Mouse (Mus musculus): ENCODE data around the gene Ghdc. TPM values are rescaled to one million over a fixed set of nuclear protein-coding genes. Genes with fewer than 3 reads are reported as not detected.
A peak's percentile ranks its signal among the peaks of the same experiment; 100 is the strongest.
"Not testable (repeated sequence)": the region's sequence is repeated elsewhere in the genome, so short reads cannot be mapped to it uniquely, and the experiment has no call there.

The Ghdc gene
- total RNA-seq (2015; ENCODE audit: low replicate concordance) (1.5 and 1.7 TPM in 2 replicates), total RNA-seq (2017; ENCODE audit: low replicate concordance) (1.4 and 2.3 TPM in 2 replicates)

DNA sequence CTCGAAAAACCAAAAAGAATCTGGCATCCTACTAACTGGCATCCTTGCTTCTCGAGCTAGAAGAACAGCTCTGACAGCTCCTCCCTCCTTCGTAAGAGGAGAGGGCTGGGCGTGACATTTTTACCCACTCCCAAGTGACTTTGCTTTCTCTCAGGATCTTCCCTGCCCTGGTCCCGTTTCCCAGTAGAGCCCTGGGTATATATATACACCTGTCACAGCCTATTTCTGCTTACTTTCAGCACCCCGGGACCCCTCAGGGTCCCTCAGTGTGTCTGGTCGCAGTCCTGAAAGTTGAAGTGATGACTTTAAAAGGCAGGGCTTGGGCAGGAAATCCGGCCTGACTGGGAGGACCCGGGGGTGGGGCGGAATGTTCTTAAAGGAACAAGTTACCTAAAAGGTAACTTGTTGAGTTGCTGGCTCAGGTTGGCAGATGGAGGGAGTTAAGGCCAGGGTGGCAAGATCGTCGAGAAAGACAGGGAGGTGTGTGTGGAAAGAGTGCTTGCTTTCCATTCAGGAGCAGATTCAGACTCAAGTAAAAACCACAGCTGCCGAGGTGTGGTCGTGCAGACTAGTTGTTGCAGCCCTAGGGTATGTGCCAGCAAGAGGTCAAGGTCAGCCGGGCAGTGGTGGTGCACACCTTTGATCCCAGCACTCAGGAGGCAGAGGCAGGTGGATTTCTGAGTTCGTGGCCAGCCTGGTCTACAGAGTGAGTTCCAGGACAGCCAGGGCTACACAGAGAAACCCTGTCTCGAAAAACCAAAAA is at the start of gene Ghdc:
Ghdc (minus strand) TSS at position 312 of the 763 bp plus-strand sequence.
- ATAC-seq (replicated peaks; ENCODE audit: low FRiP score, poor library complexity, severe bottlenecking), result peak; percentile 55; the same call in 1 of the 2 replicates

- ATAC-seq (replicated peaks; ENCODE audit: low FRiP score, poor library complexity, severe bottlenecking), result no peak
These were observed 49.3 kb upstream of the Ghdc start for GRCm38 (mm10) chr11:100820047-100820446.

DNA sequence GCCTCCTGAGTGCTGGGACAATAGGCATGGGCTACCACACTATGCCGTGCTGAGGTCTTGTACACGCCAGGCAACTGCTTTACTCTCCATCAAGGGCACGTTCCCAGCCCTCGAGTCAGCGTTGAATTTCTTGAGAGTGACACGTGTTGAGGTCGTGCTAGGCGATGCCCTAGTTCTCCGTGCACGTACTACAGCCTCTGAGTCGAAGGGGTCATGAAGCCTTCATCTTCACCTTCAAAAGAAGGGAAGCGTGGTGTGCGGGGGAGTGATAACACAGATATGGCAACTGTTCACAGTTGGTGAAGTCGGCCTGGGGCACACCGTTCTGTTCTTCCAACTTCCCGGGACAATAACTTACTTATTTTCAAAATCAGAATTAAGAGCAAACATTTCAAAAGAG is 48.9 kb upstream of the Ghdc start:
- ATAC-seq (replicated peaks; ENCODE audit: low FRiP score, poor library complexity, severe bottlenecking), result no peak

DNA sequence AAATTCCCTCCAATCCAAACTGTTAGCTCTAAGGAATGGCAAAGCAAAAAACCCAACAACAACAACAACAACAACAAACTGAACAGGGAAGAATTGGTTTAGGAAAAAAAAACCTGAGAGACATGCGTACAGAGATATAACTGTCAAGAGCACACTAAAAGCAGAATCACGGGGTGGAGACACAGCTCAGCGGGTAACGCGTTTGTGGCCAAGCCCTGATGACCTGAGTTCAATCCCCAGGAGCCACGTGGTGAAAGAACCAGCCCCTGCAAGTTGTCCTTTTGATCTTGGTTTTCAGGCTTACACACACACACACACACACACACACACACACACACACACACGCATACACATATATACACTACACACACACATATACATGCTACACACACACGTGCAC is 48.3 kb upstream of the Ghdc start:
- ATAC-seq (replicated peaks; ENCODE audit: low FRiP score, poor library complexity, severe bottlenecking), result peak; percentile 70

DNA sequence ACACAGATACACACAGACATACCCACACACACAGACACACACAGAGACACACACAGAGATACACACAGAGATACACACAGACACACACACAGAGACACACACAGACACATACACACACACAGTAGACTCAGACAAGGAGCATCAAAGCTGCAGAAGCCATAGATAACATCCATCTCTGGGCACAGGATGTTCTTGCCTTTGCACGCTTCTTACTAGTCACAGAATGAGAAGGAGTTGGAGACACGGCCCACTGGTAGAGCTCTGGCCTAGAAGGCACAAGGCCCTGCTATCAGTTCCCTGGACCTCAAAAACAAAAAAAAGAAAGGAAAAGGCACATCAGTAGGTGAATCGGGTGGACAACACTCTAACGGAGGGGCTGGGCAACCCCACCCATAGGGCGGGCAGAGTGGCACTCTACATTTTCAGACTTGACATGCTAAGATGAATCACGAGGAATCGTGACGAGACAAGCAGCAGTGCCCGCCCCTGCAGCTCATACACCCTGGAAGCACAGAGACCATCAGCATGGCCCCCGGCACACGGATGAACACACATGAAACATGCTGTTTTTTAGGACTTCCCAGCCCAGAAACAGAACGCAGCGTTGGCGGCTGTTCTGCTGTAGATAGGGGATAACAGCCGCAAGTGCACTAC is 47.7 kb upstream of the Ghdc start:
- ATAC-seq (replicated peaks; ENCODE audit: low FRiP score, poor library complexity, severe bottlenecking), result peak; percentile 53

- ATAC-seq (replicated peaks; ENCODE audit: low FRiP score, poor library complexity, severe bottlenecking), result no peak
These were observed 46.6 kb upstream of the Ghdc start for GRCm38 (mm10) chr11:100817311-100817710.

- no peak for ATAC-seq (replicated peaks; ENCODE audit: low FRiP score, poor library complexity, severe bottlenecking)
These were observed 46.0 kb upstream of the Ghdc start for GRCm38 (mm10) chr11:100816801-100817200.

DNA sequence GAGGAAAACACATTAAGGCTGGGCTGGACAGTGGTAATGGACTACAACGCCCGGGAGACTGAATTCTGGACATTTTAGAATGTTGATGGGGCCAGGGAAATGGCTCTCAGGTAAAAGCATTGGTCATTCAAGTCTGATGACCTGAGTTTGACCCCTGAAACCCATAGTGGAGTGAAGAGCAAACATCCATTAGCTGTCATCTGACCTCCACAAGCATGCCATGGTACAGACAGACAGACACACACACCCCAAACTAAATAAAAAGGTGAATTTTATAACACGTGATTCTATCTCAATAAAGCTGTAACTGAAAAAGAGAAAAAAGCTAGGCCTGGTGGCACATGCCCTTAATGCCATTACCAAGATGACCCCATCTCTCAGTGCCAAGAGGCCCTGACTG is 45.6 kb upstream of the Ghdc start:
- no peak for ATAC-seq (replicated peaks; ENCODE audit: low FRiP score, poor library complexity, severe bottlenecking)

- peak; percentile 73 for ATAC-seq (replicated peaks; ENCODE audit: low FRiP score, poor library complexity, severe bottlenecking)
These were observed 43.7 kb upstream of the Ghdc start for GRCm38 (mm10) chr11:100814498-100814897.

DNA sequence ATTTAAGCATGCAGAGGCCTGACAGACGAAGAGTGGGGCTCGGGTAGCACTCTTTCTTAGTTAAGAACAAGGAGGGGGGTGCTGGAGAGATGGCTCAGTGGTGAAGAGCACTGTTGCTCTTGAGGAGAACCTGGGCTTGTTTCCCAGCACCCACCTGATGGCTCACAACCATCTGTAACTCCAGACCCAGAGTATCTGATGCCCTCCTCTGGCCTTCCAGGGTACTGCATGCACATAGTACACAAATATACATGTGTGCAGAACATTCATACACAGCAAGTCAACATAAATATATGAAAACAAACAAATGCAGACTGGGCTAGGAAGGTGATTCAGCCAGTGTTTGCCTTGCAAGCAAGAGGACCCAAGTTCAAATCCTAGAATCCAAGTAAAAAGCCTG is 40.4 kb upstream of the Ghdc start:
- no peak for ATAC-seq (replicated peaks; ENCODE audit: low FRiP score, poor library complexity, severe bottlenecking)

DNA sequence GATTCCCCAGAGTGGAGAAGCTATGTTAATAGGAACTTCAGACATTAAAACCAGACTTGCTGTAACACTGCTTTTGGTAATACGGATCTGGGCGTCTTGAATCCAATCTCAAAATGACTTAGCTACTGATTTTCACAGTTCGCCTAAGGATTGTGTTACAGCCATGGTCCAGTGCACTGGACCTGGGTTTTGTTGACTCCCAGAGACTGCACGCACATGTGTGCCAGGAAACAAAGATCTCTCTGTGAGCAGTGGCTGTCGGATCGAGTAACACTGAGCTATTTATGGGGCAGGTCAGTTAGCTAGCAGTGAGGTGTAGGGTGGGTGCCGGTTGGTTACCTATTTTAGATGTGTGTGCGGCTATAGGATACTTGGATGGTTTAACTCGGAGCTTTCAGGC is 39.8 kb upstream of the Ghdc start:
- no peak for ATAC-seq (replicated peaks; ENCODE audit: low FRiP score, poor library complexity, severe bottlenecking)

DNA sequence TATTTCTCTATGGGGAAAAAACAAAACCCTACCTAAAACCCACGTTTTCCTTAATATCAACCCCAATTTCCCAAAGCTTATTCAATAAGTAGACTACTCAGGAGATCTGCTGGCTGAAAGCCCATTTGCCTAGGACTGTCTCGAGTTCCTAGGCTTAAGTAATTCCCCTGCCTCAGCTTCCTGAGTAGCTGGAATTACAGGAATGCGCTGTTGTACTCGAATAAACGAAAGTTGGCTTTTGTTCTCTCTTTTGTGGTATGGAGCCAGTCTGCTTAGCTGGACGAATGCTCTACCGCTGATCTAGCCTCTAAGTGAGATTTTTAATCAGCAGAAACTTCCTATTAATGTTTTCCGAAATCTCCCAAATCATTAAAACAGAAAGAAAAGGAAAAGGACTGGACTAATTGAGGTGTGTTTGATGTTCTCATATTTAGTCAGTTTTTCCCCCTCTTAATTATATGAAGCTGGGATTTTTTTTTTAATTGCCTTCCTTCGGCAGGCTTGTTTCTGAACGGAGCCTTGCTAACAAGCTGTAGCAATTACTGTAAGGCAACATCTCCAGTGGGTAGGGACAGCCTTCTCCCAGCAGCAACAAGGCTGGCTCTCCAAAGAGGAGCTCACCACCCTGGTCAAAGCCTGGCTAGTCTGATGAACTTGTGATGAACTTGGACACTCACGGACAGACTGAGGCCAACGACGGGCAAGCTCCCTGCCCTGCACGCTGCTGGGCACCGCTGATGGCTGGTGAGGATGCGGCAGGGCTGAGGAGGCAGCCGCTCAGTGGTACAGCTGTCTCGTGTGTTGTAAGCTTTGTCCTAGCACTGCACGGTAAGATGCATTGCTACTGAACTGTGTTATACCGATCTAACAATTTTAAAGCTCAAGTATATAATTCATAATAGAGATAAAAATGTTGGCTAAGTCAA is 35.9 kb upstream of the Ghdc start:
- ATAC-seq (replicated peaks; ENCODE audit: low FRiP score, poor library complexity, severe bottlenecking), result no peak

- ATAC-seq (replicated peaks; ENCODE audit: low FRiP score, poor library complexity, severe bottlenecking), result no peak
These were observed 34.8 kb upstream of the Ghdc start for GRCm38 (mm10) chr11:100805535-100805934.

DNA sequence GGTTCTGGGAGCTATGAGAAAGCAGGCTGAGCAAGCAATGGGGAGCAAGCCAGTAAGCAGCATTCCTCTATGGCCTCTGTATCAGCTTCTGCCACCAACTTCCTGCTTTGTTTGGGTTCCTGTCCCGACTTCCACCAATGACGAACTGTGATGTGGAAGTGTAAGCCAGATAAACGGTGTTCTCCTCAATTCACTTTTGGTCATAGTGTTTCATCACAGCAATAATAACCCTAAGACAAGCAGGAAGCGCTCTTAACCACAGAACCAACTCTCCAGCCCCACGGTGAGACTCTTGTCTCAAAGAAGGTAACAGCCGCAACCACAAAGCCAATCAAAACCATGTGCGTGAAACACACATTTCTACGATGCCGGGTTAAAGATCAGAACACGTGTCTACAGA is 33.7 kb upstream of the Ghdc start:
- no peak for ATAC-seq (replicated peaks; ENCODE audit: low FRiP score, poor library complexity, severe bottlenecking)

GRCm38 (mm10) chr11:100799426-100799825 is 28.7 kb upstream of the Ghdc start:
- ATAC-seq (replicated peaks; ENCODE audit: low FRiP score, poor library complexity, severe bottlenecking), result no peak

GRCm38 (mm10) chr11:100796585-100796984 is 25.8 kb upstream of the Ghdc start:
- no peak for ATAC-seq (replicated peaks; ENCODE audit: low FRiP score, poor library complexity, severe bottlenecking)

DNA sequence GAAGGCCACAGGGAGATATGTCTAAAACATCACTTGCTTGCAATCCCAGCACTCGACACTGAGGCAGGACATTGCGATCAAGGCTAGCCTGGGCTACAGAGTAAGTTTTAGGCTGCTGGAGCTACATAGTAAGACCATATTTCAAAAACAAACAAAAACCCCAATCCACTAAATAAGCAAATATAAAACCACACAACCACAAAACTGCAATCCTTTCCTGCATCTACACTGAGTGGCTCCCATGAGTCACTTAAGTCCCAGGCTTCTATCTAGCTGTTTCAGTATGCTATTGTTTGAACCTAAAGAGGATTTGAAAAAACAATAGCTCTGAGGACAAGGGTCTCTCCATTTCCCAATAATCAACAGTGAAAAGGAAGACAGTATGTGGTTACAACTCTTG is 24.6 kb upstream of the Ghdc start:
- no peak for ATAC-seq (replicated peaks; ENCODE audit: low FRiP score, poor library complexity, severe bottlenecking)

GRCm38 (mm10) chr11:100791457-100792049 is 20.8 kb upstream of the Ghdc start:
- no peak for ATAC-seq (replicated peaks; ENCODE audit: low FRiP score, poor library complexity, severe bottlenecking)

- ATAC-seq (replicated peaks; ENCODE audit: low FRiP score, poor library complexity, severe bottlenecking), result not testable (repeated sequence)
These were observed 19.9 kb upstream of the Ghdc start for GRCm38 (mm10) chr11:100790644-100791043.

- ATAC-seq (replicated peaks; ENCODE audit: low FRiP score, poor library complexity, severe bottlenecking), result no peak
These were observed 18.9 kb upstream of the Ghdc start for GRCm38 (mm10) chr11:100789702-100790101.

Data from erythroblast, adult 5-6 weeks (primary cell).